Mouse (Mus musculus) lung, postnatal 0 days (tissue): ENCODE measurements at regions not wholly inside any gene's neighbourhood (a gene's known extent, or its start where the extent isn't known, plus 50 kb on each side); places are given as distances from the start of the nearest gene placed in this dataset.

Source experiments
- CTCF ChIP-seq: IDR thresholded peaks from 2 replicates; pipeline ENCODE4 v1.5.1; 2016; ENCODE audit warnings: antibody characterized with exemption, mild to moderate bottlenecking
- EP300 ChIP-seq: IDR thresholded peaks from 2 replicates; pipeline ENCODE4 v1.6.1; 2016; ENCODE audit warnings: antibody characterized with exemption, mild to moderate bottlenecking, control low read depth

GRCm38 (mm10) chr4:153097601-153098000, 385.0 kb downstream of the Ajap1 start:
- TF ChIP-seq EP300 (no peak), CTCF (no peak)
